Mouse (Mus musculus): ENCODE measurements around the gene 1110059E24Rik.
"Not testable (repeated sequence)": the region's sequence is repeated elsewhere in the genome, so short reads cannot be mapped to it uniquely, and the experiment has no call there.

The 1110059E24Rik gene

GRCm38 (mm10) chr19:21652285-21653171 lies at the start of gene 1110059E24Rik:
1110059E24Rik (minus strand) TSS chr19:21652976.
- DNase-seq (ENCODE audit: low read depth, low spot score), result peak; percentile 99

DNA sequence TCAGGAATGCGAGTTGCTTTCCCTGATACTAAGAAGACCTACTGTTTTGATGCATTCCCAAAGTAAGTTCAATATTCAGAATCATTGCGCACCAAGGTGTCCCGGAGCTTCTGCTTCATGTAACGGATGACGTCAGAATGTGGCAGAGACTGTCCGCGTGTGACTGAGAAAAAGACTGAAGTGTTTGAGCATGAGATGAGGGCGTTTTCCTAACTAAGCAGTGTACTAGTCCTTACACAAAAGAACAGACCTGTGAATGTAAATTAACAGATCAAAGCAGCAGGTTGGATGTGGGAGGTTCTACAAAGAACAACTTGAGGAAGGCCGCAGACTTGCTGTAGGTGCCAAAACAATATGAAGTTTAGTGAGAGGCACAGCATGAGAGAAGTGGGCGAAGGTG lies 28.2 kb upstream of the 1110059E24Rik start:
- DNase-seq (ENCODE audit: low read depth, low spot score), result peak; percentile 31

DNA sequence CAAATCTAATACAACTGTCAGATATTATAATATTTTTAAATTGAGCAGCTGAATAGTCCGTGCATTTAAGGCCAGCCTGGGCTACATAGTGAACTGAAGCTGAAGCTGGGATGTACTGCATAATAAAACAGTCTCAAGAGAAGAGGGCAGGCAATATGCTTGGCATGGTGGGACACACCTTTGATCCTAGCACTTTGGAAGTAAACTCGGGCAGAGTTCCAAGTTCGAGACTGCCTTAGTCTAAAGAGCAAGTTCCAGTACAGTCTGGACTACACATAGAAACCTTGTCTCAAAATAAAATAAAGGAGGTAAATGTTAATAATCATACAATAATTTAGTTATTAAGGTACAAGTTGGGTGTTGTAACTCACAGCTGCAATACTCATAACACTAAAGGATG lies 27.3 kb upstream of the 1110059E24Rik start:
- DNase-seq (ENCODE audit: low read depth, low spot score), result no peak

DNA sequence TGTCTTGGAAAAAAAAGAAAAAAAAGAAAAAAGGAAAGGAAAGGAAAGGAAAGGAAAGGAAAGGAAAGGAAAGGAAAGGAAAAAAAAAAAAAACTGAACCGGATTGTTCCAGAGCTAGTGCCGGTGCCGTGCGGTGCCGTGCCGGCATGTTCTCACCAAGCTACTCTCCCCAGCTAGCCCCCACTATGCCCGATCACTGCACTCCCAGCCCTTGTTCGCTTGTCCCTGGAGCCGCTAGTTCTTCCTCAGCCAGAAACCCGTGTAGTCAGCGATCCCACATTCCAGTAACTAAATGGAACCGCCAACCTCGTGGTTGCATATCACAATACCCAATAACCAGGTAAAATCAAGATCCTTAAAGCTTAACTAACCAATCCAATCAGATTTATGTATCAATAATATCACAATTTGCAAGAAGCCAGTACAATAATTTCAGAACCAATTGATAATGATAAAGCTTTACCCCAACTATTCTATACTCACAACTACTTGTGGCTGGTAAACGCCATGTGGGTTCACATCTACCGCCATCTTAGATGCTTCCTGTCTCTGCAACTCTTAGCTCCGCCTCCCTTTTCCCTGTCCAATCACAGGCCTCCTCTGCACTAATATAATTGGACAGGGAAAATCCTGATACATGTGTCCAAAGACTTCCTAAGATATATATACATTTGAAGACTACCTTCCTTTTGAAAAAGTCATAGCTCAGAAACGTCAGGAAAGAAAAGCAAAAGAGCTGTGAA lies 21.7 kb upstream of the 1110059E24Rik start:
- DNase-seq (ENCODE audit: low read depth, low spot score), result peak; percentile 71

- DNase-seq (ENCODE audit: low read depth, low spot score), result no peak
These were observed 16.9 kb upstream of the 1110059E24Rik start for GRCm38 (mm10) chr19:21669650-21670049.

- no peak for DNase-seq (ENCODE audit: low read depth, low spot score)
These were observed 11.1 kb upstream of the 1110059E24Rik start for GRCm38 (mm10) chr19:21663756-21664456.

- no peak for DNase-seq (ENCODE audit: low read depth, low spot score)
These were observed 8.0 kb upstream of the 1110059E24Rik start for GRCm38 (mm10) chr19:21660734-21661133.

- no peak for DNase-seq (ENCODE audit: low read depth, low spot score)
These were observed 2.0 kb upstream of the 1110059E24Rik start for GRCm38 (mm10) chr19:21654788-21655187.

- no peak for DNase-seq (ENCODE audit: low read depth, low spot score)
These were observed 601 bp upstream of the 1110059E24Rik start, which contains the start of gene Abhd17b for GRCm38 (mm10) chr19:21653172-21653981. Abhd17b (plus strand) TSS chr19:21653185.

- DNase-seq (ENCODE audit: low read depth, low spot score), result no peak
These were observed 1.1 kb downstream of the 1110059E24Rik start for GRCm38 (mm10) chr19:21651664-21652063.

DNA sequence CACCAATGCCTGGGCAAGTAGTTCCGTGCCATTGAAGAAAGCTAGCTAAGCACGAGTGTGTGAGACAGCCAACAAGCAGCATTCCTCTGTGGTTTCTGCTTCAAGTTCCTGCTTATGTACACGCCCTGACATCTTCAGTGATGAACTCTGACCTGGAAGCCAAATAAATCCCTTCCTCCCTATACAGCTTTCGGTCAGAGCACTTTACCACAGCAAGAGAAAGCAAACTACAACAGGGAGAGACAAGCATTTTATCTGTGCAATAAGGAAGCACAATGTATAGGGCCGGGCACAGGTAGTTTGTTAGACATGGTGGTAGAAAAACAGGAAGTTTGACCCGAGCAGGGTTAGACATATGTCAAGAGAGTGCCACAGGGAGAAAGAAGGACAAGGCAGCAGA lies 6.6 kb downstream of the 1110059E24Rik start:
- DNase-seq (ENCODE audit: low read depth, low spot score), result no peak

GRCm38 (mm10) chr19:21645301-21645700 lies 7.5 kb downstream of the 1110059E24Rik start:
- DNase-seq (ENCODE audit: low read depth, low spot score), result no peak

DNA sequence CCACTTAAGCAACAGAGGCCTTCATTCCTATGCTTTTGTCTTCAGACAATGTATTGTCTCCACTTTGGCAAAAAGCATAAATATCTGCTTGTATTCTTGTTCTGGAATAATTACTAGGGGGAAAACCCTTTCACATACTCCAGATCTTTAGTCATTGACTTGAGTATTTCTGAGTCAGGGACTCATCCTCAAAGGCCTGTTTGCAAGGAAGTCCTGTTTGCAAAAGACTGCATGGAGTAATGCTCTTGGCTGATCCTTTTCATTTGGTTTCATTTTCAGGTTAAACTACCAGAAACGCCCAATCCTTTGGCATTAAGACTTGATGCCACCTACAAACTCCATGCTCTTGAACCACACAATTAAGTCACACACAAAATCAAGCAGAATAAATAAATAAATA lies 8.8 kb downstream of the 1110059E24Rik start:
- DNase-seq (ENCODE audit: low read depth, low spot score), result no peak

DNA sequence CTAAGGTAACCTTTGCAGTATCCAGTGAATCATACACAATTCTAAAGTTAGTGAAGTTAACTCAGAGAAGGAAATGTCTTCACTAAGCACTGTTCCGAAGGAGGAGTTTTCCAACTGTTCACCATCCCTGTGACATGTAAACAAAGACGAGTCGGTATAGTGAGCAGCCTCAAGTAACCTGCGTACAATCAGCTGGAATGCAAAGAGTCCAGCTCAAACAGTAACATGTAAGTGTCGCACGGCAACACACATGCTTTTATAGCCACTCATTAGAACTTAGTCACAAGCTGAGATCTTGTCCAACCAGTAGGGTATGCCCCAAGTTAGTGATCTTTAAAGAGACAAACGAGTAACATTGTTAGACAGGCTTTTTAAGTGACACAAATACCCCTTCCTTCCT lies 15.1 kb downstream of the 1110059E24Rik start:
- DNase-seq (ENCODE audit: low read depth, low spot score), result no peak

- DNase-seq (ENCODE audit: low read depth, low spot score), result no peak
These were observed 15.9 kb downstream of the 1110059E24Rik start for GRCm38 (mm10) chr19:21636907-21637306.

GRCm38 (mm10) chr19:21635406-21635805 lies 17.4 kb downstream of the 1110059E24Rik start:
- DNase-seq (ENCODE audit: low read depth, low spot score), result no peak

DNA sequence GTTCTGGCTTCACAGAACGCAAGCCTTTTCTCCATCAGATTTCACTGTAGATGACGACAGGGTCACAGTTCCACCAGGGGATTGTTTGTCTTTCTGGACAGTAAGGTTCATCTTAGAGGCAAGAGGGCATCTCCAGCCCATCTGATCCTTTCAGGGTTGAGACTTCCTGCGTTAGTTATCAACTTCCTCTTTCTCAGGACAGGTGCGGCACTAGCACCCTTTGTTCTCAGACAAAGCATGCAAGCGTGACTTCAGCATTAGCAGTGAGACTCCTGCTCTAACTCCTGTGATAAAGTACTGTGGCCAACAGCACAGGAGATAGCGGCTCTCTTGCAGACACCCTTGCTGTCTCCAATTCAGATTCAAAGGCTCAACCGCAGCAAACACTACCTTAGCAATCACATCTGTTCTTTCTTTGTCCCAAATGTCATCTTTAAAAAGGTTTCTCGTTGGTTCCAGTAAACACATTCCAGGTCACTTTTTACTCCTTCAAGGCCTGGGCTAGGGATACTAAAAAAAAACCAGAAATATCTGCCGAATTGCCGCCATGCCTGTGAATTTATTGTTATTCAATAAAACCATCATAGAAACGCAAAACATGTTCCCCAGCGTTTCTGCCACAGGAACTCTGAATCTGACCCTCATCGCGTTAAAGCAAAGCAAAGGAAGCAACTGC lies 22.0 kb downstream of the 1110059E24Rik start:
- DNase-seq (ENCODE audit: low read depth, low spot score), result peak; percentile 49

DNA sequence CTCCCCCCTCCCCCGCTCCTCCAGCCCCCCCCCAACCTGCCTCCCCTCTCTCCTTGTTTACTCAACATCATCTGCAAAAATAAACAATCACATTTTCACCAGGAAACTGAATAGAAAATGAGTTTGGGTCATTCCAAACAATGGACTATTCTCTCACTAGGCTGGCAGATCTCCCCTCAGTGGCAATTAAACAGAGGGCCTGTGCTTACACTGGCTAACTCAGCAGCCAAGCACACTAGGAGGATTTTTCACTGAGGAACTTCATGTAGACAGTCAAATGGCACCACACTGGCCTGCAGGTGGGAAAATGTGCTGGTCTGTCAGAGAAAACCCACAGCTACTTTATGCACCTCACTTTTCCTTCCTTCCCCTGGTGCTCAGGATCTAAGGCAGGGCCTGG lies 23.3 kb downstream of the 1110059E24Rik start:
- no peak for DNase-seq (ENCODE audit: low read depth, low spot score)

DNA sequence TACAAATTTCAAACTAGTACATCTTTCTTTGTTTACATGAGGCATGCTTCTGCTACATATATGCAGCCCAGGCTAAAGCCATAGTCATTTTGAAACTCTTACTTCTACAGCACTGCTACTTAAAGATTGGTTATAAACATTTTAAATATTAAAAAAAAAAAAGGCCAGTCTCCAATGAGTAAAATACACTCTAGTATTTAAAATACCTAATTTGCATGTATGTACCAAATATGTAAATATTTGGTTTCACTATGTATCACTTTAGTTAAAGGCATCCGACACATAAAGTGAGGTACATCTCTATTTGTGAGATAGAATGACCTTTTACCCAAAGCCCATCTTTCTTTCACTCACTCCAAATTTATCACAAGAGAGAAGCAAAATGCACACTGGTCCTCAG lies 23.7 kb downstream of the 1110059E24Rik start:
- DNase-seq (ENCODE audit: low read depth, low spot score), result no peak

- not testable (repeated sequence) for DNase-seq (ENCODE audit: low read depth, low spot score)
These were observed 24.3 kb downstream of the 1110059E24Rik start for GRCm38 (mm10) chr19:21628440-21628839.
